20 mouse cellular contexts compared by ENCODE assay signal in the genomic region with DNA sequence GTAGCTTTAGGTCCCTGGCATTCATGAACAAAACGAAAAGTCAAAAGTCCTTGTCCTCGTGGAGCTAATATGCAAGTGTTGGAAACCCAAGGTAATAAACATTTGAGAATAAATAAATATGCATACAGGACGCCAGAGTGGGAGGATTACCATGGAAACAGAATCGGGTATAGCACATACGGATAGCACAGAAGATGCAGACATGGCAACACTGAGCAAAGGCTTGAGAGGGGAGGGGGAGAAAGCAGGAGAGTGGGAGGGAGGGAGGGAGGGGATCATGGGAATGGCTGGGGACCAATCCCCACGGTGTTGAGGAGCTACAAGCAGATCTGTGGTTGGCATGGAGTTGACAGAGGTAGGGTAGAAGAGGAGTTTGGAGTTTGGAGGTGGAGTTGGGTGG.
DNase-seq lines count a peak whose midpoint lies in the region; ATAC-seq and TF ChIP-seq lines count a peak whose summit lies in the region.
"Had no signal": no experiment of that assay in that cellular context is flagged by ENCODE, and none has a peak within 500 bp of the region (broad histone marks: within the 10 kb centered on the region; RNA-seq: fewer than 3 reads in every experiment).

No protein-coding gene starts in this region.

- no peaks in the 10 kb centered on the region for H3K36me3 ChIP-seq in forebrain, embryonic 14.5 days (ENCODE audit: control insufficient read depth, insufficient read depth, low read length)
- no peaks in the 10 kb centered on the region for H3K36me3 ChIP-seq in forebrain, embryonic 10.5 days (replicated peaks)
- H3K36me3 ChIP-seq in neural tube, embryonic 15.5 days: no peaks in the 10 kb centered on the region
- no peaks in the 10 kb centered on the region for H3K36me3 ChIP-seq in forebrain, postnatal 0 days (ENCODE audit: insufficient read depth)
- H3K36me3 ChIP-seq: embryonic facial prominence, embryonic 15.5 days; heart, embryonic 13.5 days had no signal

- H3K4me2 ChIP-seq in forebrain, embryonic 14.5 days (ENCODE audit: low read length): no peak overlapping the region
- no peak overlapping the region for H3K4me2 ChIP-seq in neural tube, embryonic 15.5 days
- H3K4me2 ChIP-seq in forebrain, postnatal 0 days (ENCODE audit: low read depth): no peak overlapping the region
- H3K4me2 ChIP-seq: embryonic facial prominence, embryonic 15.5 days; heart, embryonic 13.5 days had no signal

- WGBS in forebrain, embryonic 14.5 days: 73% methylated on average over 6 of the region's 6 CpGs
- WGBS in forebrain, embryonic 10.5 days: 81% methylated on average over 6 of the region's 6 CpGs
- 58% methylated on average over 6 of the region's 6 CpGs for WGBS in neural tube, embryonic 15.5 days
- WGBS in forebrain, postnatal 0 days: 50% methylated on average over 6 of the region's 6 CpGs

- 0 out of 2 replicates have a peak, but pooled peaks cover 2% of the 10 kb centered on the region for H3K9me3 ChIP-seq in forebrain, embryonic 14.5 days (replicated peaks; ENCODE audit: control insufficient read depth, low read length)
- no peaks in the 10 kb centered on the region for H3K9me3 ChIP-seq in forebrain, embryonic 10.5 days
- no peaks in the 10 kb centered on the region for H3K9me3 ChIP-seq in neural tube, embryonic 15.5 days (replicated peaks)
- H3K9me3 ChIP-seq in forebrain, postnatal 0 days (ENCODE audit: low read length): no peaks in the 10 kb centered on the region
- H3K9me3 ChIP-seq: embryonic facial prominence, embryonic 15.5 days; heart, embryonic 13.5 days had no signal

- ATAC-seq in forebrain, embryonic 14.5 days: 0 out of 2 replicates have a peak, but pooled peaks have one; percentile 12
- ATAC-seq in neural tube, embryonic 15.5 days (ENCODE audit: low FRiP score): 0 out of 2 replicates have a peak, but pooled peaks have one; percentile 38
- peak; percentile 91 for ATAC-seq in forebrain, postnatal 0 days
- ATAC-seq: intestine, embryonic 16.5 days had no signal

- H3K27ac ChIP-seq in forebrain, embryonic 14.5 days (ENCODE audit: low read depth, low read length): no peak overlapping the region
- H3K27ac ChIP-seq in forebrain, embryonic 10.5 days: no peak overlapping the region
- H3K27ac ChIP-seq in left cerebral cortex, adult 2 months: no peak overlapping the region
- no peak overlapping the region for H3K27ac ChIP-seq in neural tube, embryonic 15.5 days (replicated peaks)
- H3K27ac ChIP-seq in forebrain, postnatal 0 days (ENCODE audit: low read depth, low read length): no peak overlapping the region
- H3K27ac ChIP-seq: embryonic facial prominence, embryonic 15.5 days; gastrocnemius, adult 2 months; heart, embryonic 13.5 days had no signal

- no peaks in the 10 kb centered on the region for H3K4me1 ChIP-seq in forebrain, embryonic 14.5 days (ENCODE audit: control insufficient read depth, insufficient read depth, low read length)
- peaks cover 13% of the 10 kb centered on the region for H3K4me1 ChIP-seq in forebrain, embryonic 10.5 days
- H3K4me1 ChIP-seq in neural tube, embryonic 15.5 days: no peaks in the 10 kb centered on the region
- H3K4me1 ChIP-seq in forebrain, postnatal 0 days (ENCODE audit: insufficient read depth): 0 out of 2 replicates have a peak, but pooled peaks cover 2% of the 10 kb centered on the region
- H3K4me1 ChIP-seq: embryonic facial prominence, embryonic 15.5 days; heart, embryonic 13.5 days had no signal

- no peaks in the 10 kb centered on the region for H3K27me3 ChIP-seq in forebrain, embryonic 14.5 days (replicated peaks; ENCODE audit: control insufficient read depth, insufficient read depth, low read length)
- no peaks in the 10 kb centered on the region for H3K27me3 ChIP-seq in forebrain, embryonic 10.5 days (ENCODE audit: poor library complexity, severe bottlenecking)
- H3K27me3 ChIP-seq in neural tube, embryonic 15.5 days (replicated peaks): 0 out of 2 replicates have a peak, but pooled peaks cover 3% of the 10 kb centered on the region
- no peaks in the 10 kb centered on the region for H3K27me3 ChIP-seq in forebrain, postnatal 0 days (ENCODE audit: insufficient read depth, low read length)
- H3K27me3 ChIP-seq: embryonic facial prominence, embryonic 15.5 days had no signal

- TF ChIP-seq CTCF in left cerebral cortex, adult 2 months (IDR thresholded peaks at IDR 0.05): no peak
- TF ChIP-seq CTCF in forebrain, postnatal 0 days (IDR thresholded peaks at IDR 0.05; ENCODE audit: low read depth): no peak

- H3K9ac ChIP-seq in forebrain, embryonic 14.5 days (ENCODE audit: low read length): no peak overlapping the region
- H3K9ac ChIP-seq in neural tube, embryonic 15.5 days (replicated peaks): no peak overlapping the region
- no peak overlapping the region for H3K9ac ChIP-seq in forebrain, postnatal 0 days
- H3K9ac ChIP-seq: embryonic facial prominence, embryonic 15.5 days; heart, embryonic 13.5 days had no signal

- DNase-seq in forebrain, embryonic 14.5 days (ENCODE audit: low spot score): peak; percentile 33
- no peak for DNase-seq in forebrain, embryonic 10.5 days (ENCODE audit: extremely low spot score, low spot score)
- peak; percentile 8 to 17 for DNase-seq in left cerebral cortex, postnatal 25 days (ENCODE audit: low spot score in 2 of 2)
- no peak for DNase-seq in left cerebral cortex, adult 2 months (ENCODE audit: extremely low spot score in 1 of 2, low spot score in 2 of 2)
- no peak for DNase-seq in neural tube, embryonic 10.5 days (ENCODE audit: extremely low spot score, low spot score)
- DNase-seq in forebrain, postnatal 0 days: peak; percentile 63
- no peak for DNase-seq in adrenal gland, postnatal 14 days
- DNase-seq: adrenal gland, postnatal 25 days; cerebellum, adult 11 months; cerebellum, adult 8-10 months; cerebellum, postnatal 14 days; embryo, embryonic 11 days; gastrocnemius, adult 2 months; gastrocnemius, postnatal 25 days; heart, postnatal 36 days had no signal

- intact Hi-C loops in left cerebral cortex, postnatal 25 days (cut with DNase I): no loop called here
- intact Hi-C loops in left cerebral cortex, adult 2 months (cut with DNase I): no loop called here

- no peak overlapping the region for H3K4me3 ChIP-seq in forebrain, embryonic 14.5 days (ENCODE audit: low read depth, low read length)
- no peak overlapping the region for H3K4me3 ChIP-seq in forebrain, embryonic 10.5 days
- H3K4me3 ChIP-seq in left cerebral cortex, adult 2 months: no peak overlapping the region
- H3K4me3 ChIP-seq in neural tube, embryonic 15.5 days (replicated peaks): no peak overlapping the region
- no peak overlapping the region for H3K4me3 ChIP-seq in forebrain, postnatal 0 days (ENCODE audit: low read depth, low read length)
- H3K4me3 ChIP-seq: embryonic facial prominence, embryonic 15.5 days; erythroblast, embryonic 14.5 days; gastrocnemius, adult 2 months; heart, embryonic 13.5 days had no signal

Comparison
In these comparisons a context has a peak if more than half of its experiments do, and no peak if none do; other contexts are left out.
1. DNase-seq: peak in forebrain, embryonic 14.5 days (single experiment), left cerebral cortex, postnatal 25 days (2 of 2) and forebrain, postnatal 0 days (single experiment); none in forebrain, embryonic 10.5 days (single experiment), left cerebral cortex, adult 2 months (0 of 2), neural tube, embryonic 10.5 days (single experiment) and adrenal gland, postnatal 14 days (single experiment).
2. ATAC-seq: peak in every context shown above with its lines; median percentile 91 in forebrain, postnatal 0 days; 38 in neural tube, embryonic 15.5 days; 12 in forebrain, embryonic 14.5 days.